Mouse (Mus musculus) adrenal gland, postnatal 36 days (tissue): ENCODE results near the gene Rere. TPM values are rescaled to one million over a fixed set of nuclear protein-coding genes. Genes with fewer than 3 reads are reported as not detected.
"Not testable (repeated sequence)": the region's sequence is repeated elsewhere in the genome, so short reads cannot be mapped to it uniquely, and the experiment has no call there.

Experiments used
- DNase-seq, 2 experiments: peaks; one replicate each; pipeline ENCODE4 v3.0.0; 2021; ENCODE audit warnings: mixed read lengths in 1 of 2
- total RNA-seq, 2 experiments: library from RNA; stranded (reverse); gene quantifications; 2 replicates each; pipeline ENCODE4 v1.2.3; 2021

Rere gene
- total RNA-seq, 2 experiments from 2014 or later: 114 to 116 TPM

- DNase-seq: no peak
Measured at GRCm38 (mm10) chr4:150509026-150509712, 227.7 kb downstream of the Rere start.

DNA sequence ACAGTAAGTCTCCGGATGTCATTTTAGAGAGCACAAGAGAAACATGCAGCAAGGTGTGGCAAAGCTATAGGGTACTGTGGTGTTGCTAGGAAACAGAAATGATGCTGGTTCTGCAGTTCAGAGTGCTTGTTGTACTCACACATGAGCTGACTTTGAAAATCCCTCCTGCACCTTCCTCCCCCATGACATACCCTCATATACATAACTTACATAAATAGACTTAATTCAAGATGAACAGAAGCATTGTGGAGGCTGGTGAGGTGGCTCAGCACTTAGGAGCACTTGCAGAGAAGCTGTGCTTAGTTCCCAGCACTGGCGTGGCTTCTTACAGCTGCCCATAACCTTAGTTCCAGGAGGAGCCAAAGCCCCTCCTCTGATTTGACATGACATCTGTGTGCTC is 228.6 kb downstream of the Rere start:
- DNase-seq: no peak

GRCm38 (mm10) chr4:150513387-150513786 is 231.9 kb downstream of the Rere start:
- not testable (repeated sequence) for DNase-seq

DNA sequence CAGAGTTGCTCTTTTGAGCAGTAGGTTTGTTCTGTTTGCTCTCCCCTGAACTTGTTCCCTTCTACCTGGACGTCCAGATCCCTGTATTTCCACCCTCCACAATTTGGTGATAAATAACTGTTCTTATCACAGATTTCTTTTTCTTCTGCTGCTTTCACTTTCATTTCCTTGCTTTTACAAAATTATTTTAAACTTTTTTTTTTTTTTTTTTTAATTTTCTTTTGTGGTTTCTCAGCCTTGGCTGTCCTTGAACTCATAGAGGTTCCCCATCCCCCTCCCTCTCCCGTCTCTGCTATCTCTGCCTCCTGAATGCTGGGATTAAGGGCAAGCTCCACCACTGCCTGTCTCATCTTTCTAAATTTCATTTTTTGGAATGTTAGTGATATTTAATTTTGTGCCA is 234.8 kb downstream of the Rere start:
- peak in 1 of 2 experiments; percentile 14 for DNase-seq

DNA sequence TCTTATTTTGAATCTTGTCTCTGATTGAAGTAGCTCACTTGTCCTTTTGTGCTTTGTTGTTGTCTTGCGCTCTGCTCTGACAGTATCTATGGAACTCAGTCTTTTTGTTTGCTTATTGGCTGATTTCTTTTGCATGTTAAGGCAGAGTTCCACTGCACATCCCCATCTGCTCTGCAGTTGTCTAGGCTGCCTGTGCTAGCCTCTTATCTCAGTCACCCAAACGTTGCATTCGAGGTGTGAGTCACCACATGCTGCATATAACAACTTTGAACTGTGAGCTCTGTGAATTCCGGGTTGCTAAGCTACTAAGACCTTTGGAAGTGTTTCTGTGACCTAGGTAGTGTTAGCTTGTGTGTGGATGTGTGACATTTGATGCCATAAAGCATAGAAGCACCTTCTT is 235.9 kb downstream of the Rere start:
- DNase-seq: peak; percentile 12 to 29

DNA sequence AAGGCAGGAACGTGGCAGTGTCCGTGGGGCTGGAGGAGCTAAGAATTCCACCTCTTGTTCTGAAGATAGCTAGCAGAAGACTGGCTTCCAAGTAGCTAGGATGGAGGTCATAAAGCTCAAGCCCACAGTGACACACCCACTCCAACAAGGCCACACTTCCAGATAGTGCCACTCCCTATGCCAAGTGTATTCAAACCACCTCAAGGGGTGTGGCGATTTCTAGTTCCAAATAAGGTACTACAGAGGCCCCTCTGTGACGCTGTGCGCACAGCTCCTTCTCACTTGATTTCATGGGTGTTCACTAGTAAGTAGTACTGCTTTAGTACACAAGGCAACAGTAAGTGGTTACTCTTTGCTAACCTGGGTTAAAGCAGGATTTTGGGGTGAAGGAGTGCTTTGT is 237.4 kb downstream of the Rere start:
- DNase-seq: no peak

DNA sequence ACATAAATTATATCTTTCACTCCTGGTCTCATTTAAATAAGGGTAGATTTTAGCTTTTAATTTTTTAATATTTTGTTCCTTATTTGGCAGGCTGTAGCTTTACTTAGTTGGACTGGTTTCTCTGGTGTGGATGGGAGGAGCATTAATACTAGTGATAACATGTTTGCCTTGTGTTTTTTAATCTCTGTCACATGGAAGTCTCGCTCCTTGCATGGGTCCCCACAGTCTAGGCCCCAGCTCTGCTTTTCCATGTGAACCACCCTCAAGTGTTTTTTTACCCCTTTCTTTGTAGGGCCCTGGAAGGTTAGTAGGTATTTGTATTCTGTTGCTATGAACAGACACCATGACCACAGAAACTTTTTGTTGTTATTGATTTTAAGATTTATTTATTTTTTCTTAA is 238.6 kb downstream of the Rere start:
- DNase-seq: no peak

DNA sequence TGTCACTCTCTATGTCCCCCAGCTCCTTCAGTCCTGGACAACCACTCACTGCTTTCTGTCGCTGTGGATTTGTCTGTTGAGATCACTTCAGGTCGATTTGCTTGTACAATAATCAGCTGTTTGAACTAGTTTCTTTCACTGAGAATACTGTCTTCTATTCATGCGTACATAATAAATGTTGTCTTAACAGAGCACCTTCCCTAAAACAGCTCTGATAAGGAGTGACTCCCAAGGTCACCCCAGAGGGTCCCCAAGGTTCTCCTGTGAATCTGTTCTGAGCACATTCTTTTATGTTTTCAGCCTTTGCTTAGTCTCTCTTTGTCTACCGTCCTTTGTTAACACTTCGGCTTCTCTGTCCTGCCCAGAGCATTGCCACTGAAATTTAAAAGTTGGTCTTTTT is 241.0 kb downstream of the Rere start:
- DNase-seq: no peak

- DNase-seq: no peak
Measured at GRCm38 (mm10) chr4:150523351-150523750, 241.9 kb downstream of the Rere start.

GRCm38 (mm10) chr4:150526269-150526668 is 244.8 kb downstream of the Rere start:
- no peak for DNase-seq

DNA sequence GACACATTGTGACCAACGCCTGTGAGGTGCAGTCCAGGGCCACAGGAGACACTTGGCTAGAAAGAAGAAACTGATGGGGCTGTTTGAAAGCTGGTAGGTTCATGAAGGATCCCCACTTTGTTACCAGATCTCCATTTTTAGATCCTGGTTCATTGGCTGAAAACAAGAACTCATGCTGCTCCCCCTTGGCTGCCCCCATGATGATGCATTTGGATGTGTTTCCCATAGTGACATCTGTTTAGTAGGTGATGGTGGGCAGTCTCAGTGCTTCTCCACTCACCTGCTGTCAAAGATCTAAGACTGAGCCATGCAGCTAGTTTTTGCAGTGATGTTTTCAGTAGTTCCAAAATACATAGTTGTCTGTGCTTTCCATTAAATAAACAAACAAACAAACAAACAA is 247.0 kb downstream of the Rere start:
- DNase-seq: no peak

DNA sequence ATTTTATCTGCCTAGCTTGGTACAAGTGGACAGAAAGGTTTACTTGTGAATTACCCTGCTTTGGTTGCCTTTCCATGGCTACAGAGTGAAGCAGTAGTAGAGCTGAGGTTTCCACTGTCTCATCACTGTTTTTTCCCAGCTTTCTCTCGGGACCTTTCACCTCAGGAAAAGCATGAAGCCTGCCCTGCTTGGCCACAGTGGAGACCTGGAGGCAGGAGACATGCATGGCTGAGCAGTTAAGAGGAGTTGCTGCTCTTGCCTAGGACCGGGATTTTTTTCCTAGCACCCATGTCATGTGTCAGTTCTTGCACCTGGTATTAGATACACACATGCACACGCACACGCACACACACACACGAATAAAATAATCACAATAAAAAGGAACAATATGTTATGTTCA is 247.4 kb downstream of the Rere start:
- DNase-seq: no peak

- no peak for DNase-seq
Measured at GRCm38 (mm10) chr4:150531869-150532268, 250.4 kb downstream of the Rere start.

- DNase-seq: peak in 1 of 2 experiments; percentile 36
Measured at GRCm38 (mm10) chr4:150536821-150537510, 255.5 kb downstream of the Rere start.

DNA sequence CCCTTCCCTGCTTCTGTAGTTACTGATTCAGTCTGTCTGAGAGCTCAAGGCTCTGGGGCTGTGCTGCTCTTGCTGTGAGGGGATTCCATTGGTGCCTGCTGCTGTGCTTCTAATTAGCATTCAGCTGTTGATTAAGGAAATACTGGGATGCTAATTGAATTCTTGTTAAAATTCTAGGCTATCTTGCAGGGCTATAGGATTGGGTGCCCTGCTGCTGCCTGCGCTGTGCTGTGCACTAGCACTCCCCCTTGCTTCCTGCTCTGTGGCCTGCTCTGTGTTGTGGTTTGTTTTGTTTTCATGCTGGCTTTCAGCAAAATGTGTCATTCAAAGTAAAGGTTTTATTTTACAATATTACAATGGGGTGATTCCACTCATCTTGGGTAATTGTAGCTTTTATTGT is 258.4 kb downstream of the Rere start:
- no peak for DNase-seq

GRCm38 (mm10) chr4:150540392-150541094 is 259.1 kb downstream of the Rere start:
- no peak for DNase-seq

- DNase-seq: peak; percentile 31 to 47
Measured at GRCm38 (mm10) chr4:150544231-150544630, 262.8 kb downstream of the Rere start.

DNA sequence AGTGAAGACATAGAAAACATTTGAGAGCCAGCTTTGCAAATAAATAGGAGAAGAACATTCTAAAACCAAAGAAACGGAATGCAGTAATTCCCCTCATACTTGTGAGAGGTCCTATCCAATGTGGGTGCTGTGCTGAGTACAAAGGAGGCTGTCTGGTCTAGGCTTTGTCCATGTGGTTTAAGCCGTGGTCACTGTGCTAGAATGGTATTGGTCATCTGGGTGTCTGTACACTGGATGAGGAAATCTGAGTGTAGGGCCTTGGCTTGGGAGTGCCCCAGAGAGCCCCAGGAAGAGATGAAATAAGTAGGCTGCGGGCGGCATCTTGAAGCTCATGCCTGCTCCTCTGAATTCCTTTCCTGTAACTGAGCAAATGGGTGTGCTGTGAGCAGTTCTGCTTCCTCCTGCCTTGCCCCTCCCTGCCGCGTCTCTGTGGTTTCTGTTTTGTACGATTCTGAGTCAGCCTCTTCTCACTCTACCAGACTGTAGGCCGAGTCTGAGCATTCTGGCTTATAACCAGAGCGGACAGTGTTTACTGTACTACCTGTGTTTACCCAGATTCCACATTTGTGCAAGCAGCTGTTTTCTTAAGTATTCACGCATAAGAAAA is 263.3 kb downstream of the Rere start:
- DNase-seq: peak; percentile 73 to 77

DNA sequence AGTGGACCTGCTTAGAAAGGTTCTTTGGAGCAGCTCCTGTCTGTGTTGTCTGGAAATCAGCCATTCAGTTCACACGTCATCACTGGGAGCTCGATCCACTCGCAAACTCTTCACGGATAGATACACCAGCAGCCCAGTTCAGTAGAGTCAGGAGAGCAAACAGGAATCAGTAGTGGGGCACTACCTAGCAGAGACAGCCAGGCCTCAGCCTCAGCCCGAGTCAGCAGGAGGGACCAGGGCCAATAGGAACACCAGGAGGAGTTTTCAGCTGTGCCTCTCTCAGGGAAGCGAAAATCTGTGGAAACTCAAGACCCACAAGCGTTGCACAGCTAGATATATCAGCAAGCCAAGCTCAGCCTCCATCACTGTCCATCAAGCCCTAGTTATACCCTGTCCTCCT is 264.3 kb downstream of the Rere start:
- no peak for DNase-seq

- not testable (repeated sequence) for DNase-seq
Measured at GRCm38 (mm10) chr4:150546296-150546695, 264.9 kb downstream of the Rere start.

GRCm38 (mm10) chr4:150549393-150549792 is 267.9 kb downstream of the Rere start:
- DNase-seq: no peak

DNA sequence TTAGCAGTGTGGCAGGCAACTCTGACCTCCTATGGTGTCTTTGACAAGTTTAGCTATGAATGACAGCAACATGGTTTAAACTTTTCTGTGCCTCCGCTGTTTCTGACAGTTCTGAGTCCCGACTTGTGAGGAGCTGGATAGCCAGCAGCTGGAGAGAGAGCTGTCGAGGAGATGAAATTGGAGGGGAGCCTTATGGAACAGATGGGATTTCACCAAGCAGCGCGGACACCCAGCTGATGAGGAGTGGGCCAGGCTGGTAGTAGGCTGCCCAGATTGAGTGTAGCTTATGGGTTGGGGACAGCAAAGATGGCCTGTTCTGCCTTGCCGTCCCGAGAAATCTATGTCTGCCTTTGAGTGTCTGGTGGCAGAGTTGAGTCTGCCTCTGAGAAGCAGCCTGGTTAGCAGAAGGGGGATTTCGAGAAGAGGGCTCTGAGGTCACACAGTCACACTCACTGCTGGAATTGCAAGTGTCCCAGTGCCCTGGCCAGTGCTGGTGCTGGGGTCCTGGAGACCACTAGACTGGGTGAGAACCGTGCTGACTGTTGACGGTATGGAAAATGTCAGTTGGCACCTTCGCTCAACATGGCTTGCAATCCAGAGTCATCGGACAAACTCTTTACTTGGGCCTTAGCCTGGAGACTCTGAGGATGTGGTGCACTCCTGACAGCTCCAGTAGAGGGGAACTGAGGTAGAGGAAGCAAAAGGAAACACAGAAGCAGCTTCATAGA is 268.7 kb downstream of the Rere start:
- no peak for DNase-seq
